Mouse (Mus musculus): ENCODE results near the gene Hmcn2.

The Hmcn2 gene

GRCm38 (mm10) chr2:31304801-31305665 lies 9.2 kb upstream of the Hmcn2 start:
- no peak for DNase-seq (ENCODE audit: extremely low read depth, low read depth, low spot score)

DNA sequence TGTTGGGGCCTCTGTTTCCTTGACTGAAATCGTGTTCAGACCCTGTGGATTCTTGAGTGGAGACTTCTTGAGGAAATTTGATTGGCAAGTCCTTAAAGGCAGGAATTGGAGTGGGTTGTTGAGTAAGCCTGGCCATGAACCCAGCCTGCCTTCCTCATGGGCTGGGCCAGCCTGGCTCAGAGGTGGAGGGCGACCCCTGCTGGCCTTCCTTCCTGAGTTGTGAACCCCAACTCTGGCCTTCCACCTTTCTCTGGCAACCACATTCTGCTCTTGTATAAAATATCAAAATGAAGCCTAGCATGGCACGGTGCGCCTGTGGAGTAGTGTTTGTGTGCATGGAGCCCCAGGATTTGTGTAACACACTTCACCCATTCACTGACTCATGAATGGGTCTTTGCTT lies 8.5 kb upstream of the Hmcn2 start:
- DNase-seq (ENCODE audit: extremely low read depth, low read depth, low spot score) = no peak

- no peak for DNase-seq (ENCODE audit: extremely low read depth, low read depth, low spot score)
These were observed 6.0 kb upstream of the Hmcn2 start for GRCm38 (mm10) chr2:31308257-31308656.

- DNase-seq (ENCODE audit: extremely low read depth, low read depth, low spot score) = no peak
These were observed 4.7 kb upstream of the Hmcn2 start for GRCm38 (mm10) chr2:31309549-31309948.

- DNase-seq (ENCODE audit: extremely low read depth, low read depth, low spot score) = no peak
These were observed 3.9 kb downstream of the Hmcn2 start for GRCm38 (mm10) chr2:31318162-31318561.

GRCm38 (mm10) chr2:31319200-31319599 lies 5.0 kb downstream of the Hmcn2 start:
- no peak for DNase-seq (ENCODE audit: extremely low read depth, low read depth, low spot score)

DNA sequence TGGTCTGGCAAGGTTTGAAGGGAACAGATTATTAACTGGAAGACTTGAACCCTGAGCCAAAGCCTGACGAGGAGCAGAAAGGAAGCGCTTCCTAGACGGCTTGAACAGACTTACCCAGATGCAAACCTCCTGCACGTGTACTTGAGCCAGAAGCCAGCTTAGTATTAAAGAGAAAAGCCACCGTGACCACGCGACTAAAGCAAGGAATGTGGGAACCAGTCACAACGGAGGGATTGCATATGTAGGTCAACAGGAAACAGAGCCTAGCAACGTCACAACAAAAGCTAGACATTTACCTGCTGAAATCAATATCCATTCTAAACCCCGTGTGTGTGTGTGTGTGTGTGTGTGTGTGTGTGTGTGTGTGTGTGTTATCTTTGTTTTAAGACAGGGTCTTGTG lies 13.0 kb downstream of the Hmcn2 start:
- no peak for DNase-seq (ENCODE audit: extremely low read depth, low read depth, low spot score)

GRCm38 (mm10) chr2:31337706-31338330 lies 23.6 kb downstream of the Hmcn2 start:
- no peak for DNase-seq (ENCODE audit: extremely low read depth, low read depth, low spot score)

DNA sequence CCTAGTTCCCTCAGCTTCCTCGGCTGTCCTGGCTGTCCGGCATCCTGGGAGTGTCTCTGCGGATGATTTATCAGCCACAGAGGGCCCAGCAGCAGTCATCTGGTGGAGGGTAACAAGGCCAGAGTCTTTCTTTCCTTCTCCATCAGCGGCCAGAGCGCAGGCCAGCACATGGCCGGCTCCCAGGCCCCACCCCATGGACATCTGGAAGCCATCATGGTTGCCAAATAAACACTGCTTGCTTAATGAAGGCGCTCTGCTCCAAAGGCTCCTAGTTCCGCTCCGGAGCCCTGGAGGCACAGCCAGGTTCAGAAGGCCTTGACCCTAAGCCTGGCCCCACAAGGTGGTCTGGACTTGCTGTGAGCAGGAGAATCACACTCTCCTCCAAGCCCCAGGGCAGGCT lies 25.6 kb downstream of the Hmcn2 start:
- no peak for DNase-seq (ENCODE audit: extremely low read depth, low read depth, low spot score)

DNA sequence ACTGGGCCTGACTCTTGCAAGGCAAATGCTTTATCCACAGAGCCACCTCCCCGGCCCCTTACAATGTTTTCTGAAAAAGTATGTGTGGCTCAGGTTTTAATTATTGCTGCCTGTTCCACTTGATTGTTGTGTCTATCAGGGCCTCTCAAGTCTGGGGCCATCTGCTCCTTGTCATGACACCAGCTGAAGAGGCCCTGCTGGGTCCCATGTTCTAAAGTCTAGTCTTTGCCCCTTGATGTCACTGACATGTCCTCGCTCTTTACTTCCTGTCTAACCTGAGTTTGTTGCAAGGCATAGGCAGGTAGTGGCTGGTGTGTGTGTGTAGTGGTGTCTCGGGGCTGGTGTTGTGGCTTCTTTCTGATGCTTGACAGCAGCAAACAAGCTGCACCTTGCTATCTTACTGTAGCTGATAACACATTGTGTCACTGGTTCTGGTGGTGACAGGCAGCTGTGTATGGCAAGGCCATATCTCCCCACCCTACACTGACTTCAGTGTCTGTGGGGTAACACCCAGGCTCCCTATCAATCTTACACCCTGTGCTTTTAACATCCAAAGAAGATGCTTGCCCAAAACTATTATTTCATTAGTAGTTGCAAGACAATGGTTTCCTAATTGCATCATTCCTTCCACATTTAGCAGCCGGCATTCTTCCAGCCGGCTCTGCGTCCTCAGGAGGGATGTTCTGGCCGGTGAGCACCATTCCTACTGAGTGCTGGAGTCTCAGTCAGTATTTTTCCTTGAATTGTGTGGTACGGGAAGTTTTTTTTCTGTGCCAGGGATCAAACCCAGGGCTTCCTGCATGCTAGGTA lies 27.7 kb downstream of the Hmcn2 start:
- no peak for DNase-seq (ENCODE audit: extremely low read depth, low read depth, low spot score)

DNA sequence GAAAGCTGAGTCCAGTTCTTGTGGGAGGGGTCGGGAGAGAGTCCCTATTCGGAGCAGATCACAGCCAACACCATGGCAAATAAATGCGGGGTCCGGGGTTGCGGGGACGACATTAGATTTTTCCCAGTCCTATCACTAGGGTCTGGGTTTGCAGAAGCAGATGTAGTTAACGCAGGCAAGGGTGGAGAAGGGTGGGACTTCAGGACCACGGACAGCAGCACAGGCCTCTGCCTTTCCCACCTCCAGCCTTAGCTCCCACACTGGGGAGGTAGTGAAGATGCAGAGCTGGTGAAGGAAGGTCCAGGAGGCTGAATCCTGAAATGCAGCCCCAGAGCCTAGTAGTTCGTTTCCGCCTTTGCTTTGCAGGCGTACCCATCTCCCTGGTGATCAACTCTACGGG lies 31.9 kb downstream of the Hmcn2 start:
- no peak for DNase-seq (ENCODE audit: extremely low read depth, low read depth, low spot score)

- DNase-seq (ENCODE audit: extremely low read depth, low read depth, low spot score) = no peak
These were observed 34.2 kb downstream of the Hmcn2 start for GRCm38 (mm10) chr2:31348373-31348772.

GRCm38 (mm10) chr2:31348850-31349249 lies 34.6 kb downstream of the Hmcn2 start:
- no peak for DNase-seq (ENCODE audit: extremely low read depth, low read depth, low spot score)

- no peak for DNase-seq (ENCODE audit: extremely low read depth, low read depth, low spot score)
These were observed 42.6 kb downstream of the Hmcn2 start for GRCm38 (mm10) chr2:31356771-31357170.

DNA sequence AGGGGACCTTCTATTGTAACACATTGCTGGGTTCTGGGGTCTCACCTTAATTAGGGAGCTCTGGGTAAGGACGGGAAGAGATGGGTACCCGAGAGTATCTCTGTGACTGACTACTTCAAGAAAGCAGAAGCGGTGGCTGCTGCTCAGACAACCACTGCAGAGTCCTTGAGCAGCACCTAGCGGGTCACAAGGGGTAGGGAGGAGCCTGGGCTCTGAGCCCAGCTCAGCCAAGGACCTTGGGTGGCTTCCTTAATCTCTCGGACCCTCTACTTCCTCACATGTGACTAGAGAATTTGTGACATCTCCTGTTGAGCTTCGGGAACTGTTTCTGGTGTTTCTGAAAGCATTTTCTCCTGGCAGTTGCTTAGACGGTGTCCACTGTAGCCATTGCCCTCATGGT lies 45.1 kb downstream of the Hmcn2 start:
- DNase-seq (ENCODE audit: extremely low read depth, low read depth, low spot score) = no peak

DNA sequence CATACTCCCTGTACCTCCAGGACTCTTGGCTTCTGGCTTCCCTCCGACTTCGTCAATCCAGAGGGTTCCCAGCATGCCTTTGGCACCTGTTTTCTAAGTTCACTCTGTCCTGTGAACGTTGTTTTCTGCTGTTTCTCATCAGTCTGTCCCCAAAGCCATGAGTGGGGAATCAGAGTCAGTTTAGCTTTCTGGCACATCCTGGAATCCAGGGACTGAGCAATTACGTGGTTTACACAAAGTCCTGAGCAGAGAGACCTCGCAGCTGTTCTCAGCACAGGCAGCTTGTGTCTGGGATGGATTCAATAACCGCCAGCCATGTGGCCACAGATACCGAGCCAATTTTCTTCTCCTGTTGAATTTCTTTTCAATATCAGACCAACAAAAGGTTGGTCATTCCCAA lies 53.0 kb downstream of the Hmcn2 start:
- no peak for DNase-seq (ENCODE audit: extremely low read depth, low read depth, low spot score)

DNA sequence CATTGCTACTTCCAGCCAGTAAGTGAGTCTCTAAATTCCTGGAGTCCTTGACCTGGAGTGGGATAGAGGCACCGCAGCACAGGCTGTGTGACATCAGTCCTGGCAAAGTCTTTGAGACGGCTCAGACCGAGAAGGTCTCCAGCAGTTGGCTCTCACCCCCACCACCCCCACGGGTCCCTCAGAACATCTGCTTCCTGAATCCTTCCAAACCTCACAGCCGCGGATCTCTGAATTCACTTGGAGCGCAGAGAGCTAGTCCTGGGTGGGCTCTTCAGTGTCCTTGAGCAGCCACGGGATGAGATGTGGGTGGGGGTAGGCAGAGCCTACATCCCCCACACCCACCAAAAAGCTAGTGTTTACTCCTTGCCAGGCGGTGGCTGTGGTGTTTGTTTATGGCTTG lies 57.2 kb downstream of the Hmcn2 start:
- DNase-seq (ENCODE audit: extremely low read depth, low read depth, low spot score) = no peak

DNA sequence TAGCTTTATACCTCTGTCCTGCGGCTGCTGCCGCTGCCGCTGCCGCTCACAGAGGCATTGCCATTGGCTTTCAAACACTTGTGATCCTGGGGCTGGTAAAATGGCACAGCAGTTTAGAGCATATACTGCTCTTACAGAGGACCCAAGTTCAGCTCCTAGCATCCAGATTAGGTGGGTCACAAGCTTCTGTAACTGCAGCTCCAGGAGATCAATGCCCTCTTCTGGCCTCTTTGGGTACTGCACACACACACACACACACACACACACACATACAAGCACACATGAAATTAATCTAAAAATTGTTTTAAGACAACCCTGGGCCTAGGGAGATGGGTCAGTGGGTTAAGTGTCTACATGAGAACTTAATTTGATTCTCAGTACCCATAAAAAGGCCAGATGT lies 58.0 kb downstream of the Hmcn2 start:
- no peak for DNase-seq (ENCODE audit: extremely low read depth, low read depth, low spot score)

DNA sequence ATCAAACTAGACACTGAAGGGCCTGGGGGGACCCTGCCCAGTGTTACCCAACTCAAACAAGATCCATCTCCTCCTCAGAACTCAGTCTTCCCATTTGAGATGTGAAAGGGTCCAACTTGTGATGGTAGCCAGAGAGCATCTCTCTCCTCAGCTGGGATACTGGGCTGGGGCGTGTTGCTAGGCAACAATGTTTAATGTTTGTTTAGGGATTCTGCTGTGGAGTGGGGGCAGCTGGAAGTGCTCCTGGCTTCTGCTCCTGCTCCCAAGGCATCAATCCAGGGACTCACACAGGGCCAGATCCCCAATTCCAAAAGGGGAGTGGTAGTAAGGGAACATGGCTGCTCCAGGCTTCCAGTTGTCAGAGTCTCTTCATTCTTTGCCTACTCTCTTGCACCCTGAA lies 60.2 kb downstream of the Hmcn2 start:
- no peak for DNase-seq (ENCODE audit: extremely low read depth, low read depth, low spot score)

DNA sequence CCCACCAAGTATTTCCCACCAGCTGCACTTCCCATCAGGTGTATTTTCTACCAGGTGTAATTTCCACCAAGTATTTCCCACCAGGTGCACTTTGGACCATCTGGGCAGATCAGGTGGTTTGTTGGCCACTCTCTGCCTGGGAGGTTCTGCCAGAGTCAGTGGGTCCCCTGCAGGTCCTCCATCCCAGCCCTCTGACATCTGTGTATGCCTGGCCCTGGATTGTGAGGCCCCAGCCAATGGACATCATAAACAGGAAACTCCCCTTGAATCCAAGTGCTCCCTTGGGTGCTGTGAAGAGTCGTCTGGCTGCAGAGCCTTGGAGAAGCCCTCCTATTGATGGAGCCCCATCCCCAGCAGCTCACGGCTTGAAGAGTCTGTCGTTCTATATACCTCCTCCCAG lies 61.8 kb downstream of the Hmcn2 start:
- no peak for DNase-seq (ENCODE audit: extremely low read depth, low read depth, low spot score)

DNA sequence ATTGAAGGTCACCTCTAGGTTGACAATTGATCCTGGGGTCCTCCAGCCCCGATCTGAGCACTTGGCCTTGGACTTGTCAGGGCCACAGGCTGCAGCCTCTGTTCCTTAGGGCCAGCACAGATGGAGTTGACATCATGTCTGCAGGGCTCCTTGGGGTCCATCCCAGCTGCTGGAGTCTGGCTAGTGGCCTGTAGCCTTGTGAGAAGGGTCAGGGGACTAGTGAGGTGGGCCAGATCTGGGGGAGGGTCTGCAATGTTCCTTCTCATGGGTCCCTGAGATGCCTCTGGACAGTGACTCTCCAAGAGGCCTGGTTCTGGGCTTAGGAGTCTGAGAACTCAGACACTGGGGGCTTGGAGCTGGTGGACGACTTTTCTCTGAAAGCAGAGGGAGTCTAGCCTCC lies 63.3 kb downstream of the Hmcn2 start:
- DNase-seq (ENCODE audit: extremely low read depth, low read depth, low spot score) = no peak
